Mouse (Mus musculus): ENCODE data around the gene Coro2a. TPM values are rescaled to one million over a fixed set of nuclear protein-coding genes. Genes with fewer than 3 reads are reported as not detected.

The Coro2a gene
- total RNA-seq, 1 experiment: 2.5 TPM

- Histone ChIP-seq H3K4me1 (ENCODE audit: control insufficient read depth in 2 of 2, insufficient read depth in 2 of 2, low read length in 2 of 2, poor library complexity in 1 of 2) (peaks cover 0 to 2% of the 10 kb centered on the region in 2 experiments; a peak in 1 of 4 replicates), H3K36me3 (ENCODE audit: control insufficient read depth, insufficient read depth, low read length, poor library complexity, severe bottlenecking) (no peaks in the 10 kb centered on the region), H3K9ac (ENCODE audit: insufficient read depth, low read depth, low read length, poor library complexity, severe bottlenecking) (no peak overlapping the region), H3K9me3 (ENCODE audit: control insufficient read depth, insufficient read depth, low read depth, low read length) (no peaks in the 10 kb centered on the region), H3K27ac (ENCODE audit: insufficient read depth, low read depth, low read length, poor library complexity, severe bottlenecking) (no peak overlapping the region), H3K4me3 (ENCODE audit: insufficient read depth in 1 of 2, low read depth in 1 of 2, low read length in 2 of 2, poor library complexity in 1 of 2, severe bottlenecking in 1 of 2) (no peak overlapping the region)
- in situ Hi-C loops (cut with MboI; ENCODE audit: low sequenced_read_pairs in 2 of 2, unreplicated experiment in 2 of 2): no loop called here
- TF ChIP-seq HCFC1 (IDR thresholded peaks at IDR 0.05; ENCODE audit: borderline replicate concordance, insufficient read depth, low read length): no peak
- no peak for TF ChIP-seq MAFK (IDR thresholded peaks at IDR 0.05; ENCODE audit: insufficient read depth, low read depth, low read length)
- TF ChIP-seq CHD2 (IDR thresholded peaks at IDR 0.05; ENCODE audit: low read depth, low read length): no peak
- no peak for TF ChIP-seq ZNF384 (IDR thresholded peaks at IDR 0.05; ENCODE audit: low read depth, low read length)
- TF ChIP-seq ZC3H11A (IDR thresholded peaks at IDR 0.05; ENCODE audit: borderline replicate concordance, low read depth, low read length): no peak
- no peak for DNase-seq (ENCODE audit: low read depth, low spot score)
Observed at GRCm38 (mm10) chr4:46563847-46564246, 38.2 kb downstream of the Coro2a start.

GRCm38 (mm10) chr4:46562841-46563240 is 39.2 kb downstream of the Coro2a start:
- H3K4me1 ChIP-seq (ENCODE audit: control insufficient read depth in 2 of 2, insufficient read depth in 2 of 2, low read length in 2 of 2, poor library complexity in 1 of 2): no peaks in the 10 kb centered on the region; a peak in 1 of 4 replicates
- H3K9ac ChIP-seq (ENCODE audit: insufficient read depth, low read depth, low read length, poor library complexity, severe bottlenecking): no peak overlapping the region
- no peaks in the 10 kb centered on the region for H3K9me3 ChIP-seq (ENCODE audit: control insufficient read depth, insufficient read depth, low read depth, low read length)
- DNase-seq (ENCODE audit: low read depth, low spot score): no peak
- H3K4me3 ChIP-seq (ENCODE audit: insufficient read depth in 1 of 2, low read depth in 1 of 2, low read length in 2 of 2, poor library complexity in 1 of 2, severe bottlenecking in 1 of 2): no peak overlapping the region
- TF ChIP-seq ZC3H11A (IDR thresholded peaks at IDR 0.05; ENCODE audit: borderline replicate concordance, low read depth, low read length) (no peak), MAFK (IDR thresholded peaks at IDR 0.05; ENCODE audit: insufficient read depth, low read depth, low read length) (no peak), CHD2 (IDR thresholded peaks at IDR 0.05; ENCODE audit: low read depth, low read length) (no peak), HCFC1 (IDR thresholded peaks at IDR 0.05; ENCODE audit: borderline replicate concordance, insufficient read depth, low read length) (no peak), ZNF384 (IDR thresholded peaks at IDR 0.05; ENCODE audit: low read depth, low read length) (no peak)
- H3K27ac ChIP-seq (ENCODE audit: insufficient read depth, low read depth, low read length, poor library complexity, severe bottlenecking): no peak overlapping the region
- no peaks in the 10 kb centered on the region for H3K36me3 ChIP-seq (ENCODE audit: control insufficient read depth, insufficient read depth, low read length, poor library complexity, severe bottlenecking)
- in situ Hi-C loops (cut with MboI; ENCODE audit: low sequenced_read_pairs in 2 of 2, unreplicated experiment in 2 of 2): no loop called here

- H3K27ac ChIP-seq (ENCODE audit: insufficient read depth, low read depth, low read length, poor library complexity, severe bottlenecking): no peak overlapping the region
- no peaks in the 10 kb centered on the region; a peak in 1 of 4 replicates for H3K4me1 ChIP-seq (ENCODE audit: control insufficient read depth in 2 of 2, insufficient read depth in 2 of 2, low read length in 2 of 2, poor library complexity in 1 of 2)
- DNase-seq (ENCODE audit: low read depth, low spot score): no peak
- no peaks in the 10 kb centered on the region for H3K36me3 ChIP-seq (ENCODE audit: control insufficient read depth, insufficient read depth, low read length, poor library complexity, severe bottlenecking)
- H3K4me3 ChIP-seq (ENCODE audit: insufficient read depth in 1 of 2, low read depth in 1 of 2, low read length in 2 of 2, poor library complexity in 1 of 2, severe bottlenecking in 1 of 2): no peak overlapping the region
- no peak overlapping the region for H3K9ac ChIP-seq (ENCODE audit: insufficient read depth, low read depth, low read length, poor library complexity, severe bottlenecking)
- in situ Hi-C loops (cut with MboI; ENCODE audit: low sequenced_read_pairs in 2 of 2, unreplicated experiment in 2 of 2): no loop called here
- no peaks in the 10 kb centered on the region for H3K9me3 ChIP-seq (ENCODE audit: control insufficient read depth, insufficient read depth, low read depth, low read length)
- TF ChIP-seq ZC3H11A (IDR thresholded peaks at IDR 0.05; ENCODE audit: borderline replicate concordance, low read depth, low read length) (no peak), HCFC1 (IDR thresholded peaks at IDR 0.05; ENCODE audit: borderline replicate concordance, insufficient read depth, low read length) (no peak), MAFK (IDR thresholded peaks at IDR 0.05; ENCODE audit: insufficient read depth, low read depth, low read length) (no peak), ZNF384 (IDR thresholded peaks at IDR 0.05; ENCODE audit: low read depth, low read length) (no peak), CHD2 (IDR thresholded peaks at IDR 0.05; ENCODE audit: low read depth, low read length) (no peak)
Observed at GRCm38 (mm10) chr4:46562037-46562436, 40.0 kb downstream of the Coro2a start.

- no peaks in the 10 kb centered on the region for H3K36me3 ChIP-seq (ENCODE audit: control insufficient read depth, insufficient read depth, low read length, poor library complexity, severe bottlenecking)
- no peaks in the 10 kb centered on the region; a peak in 1 of 4 replicates for H3K4me1 ChIP-seq (ENCODE audit: control insufficient read depth in 2 of 2, insufficient read depth in 2 of 2, low read length in 2 of 2, poor library complexity in 1 of 2)
- H3K9ac ChIP-seq (ENCODE audit: insufficient read depth, low read depth, low read length, poor library complexity, severe bottlenecking): no peak overlapping the region
- TF ChIP-seq HCFC1 (IDR thresholded peaks at IDR 0.05; ENCODE audit: borderline replicate concordance, insufficient read depth, low read length) (no peak), ZC3H11A (IDR thresholded peaks at IDR 0.05; ENCODE audit: borderline replicate concordance, low read depth, low read length) (no peak), MAFK (IDR thresholded peaks at IDR 0.05; ENCODE audit: insufficient read depth, low read depth, low read length) (no peak)
- H3K4me3 ChIP-seq (ENCODE audit: insufficient read depth in 1 of 2, low read depth in 1 of 2, low read length in 2 of 2, poor library complexity in 1 of 2, severe bottlenecking in 1 of 2): no peak overlapping the region
- in situ Hi-C loops (cut with MboI; ENCODE audit: low sequenced_read_pairs in 2 of 2, unreplicated experiment in 2 of 2): no loop called here
- H3K27ac ChIP-seq (ENCODE audit: insufficient read depth, low read depth, low read length, poor library complexity, severe bottlenecking): no peak overlapping the region
- no peaks in the 10 kb centered on the region for H3K9me3 ChIP-seq (ENCODE audit: control insufficient read depth, insufficient read depth, low read depth, low read length)
- DNase-seq (ENCODE audit: low read depth, low spot score): no peak
Observed at GRCm38 (mm10) chr4:46560069-46560705, 41.8 kb downstream of the Coro2a start.

Data from ES-E14 (cell line).